Mouse (Mus musculus) adipocyte (in vitro differentiated cells): Measurements from ENCODE around the gene Timm13.

Source experiments
- DNase-seq: peaks from one replicate; pipeline ENCODE4 v3.0.0-alpha.2; 2016; ENCODE audit warnings: low spot score

Timm13 gene

DNA sequence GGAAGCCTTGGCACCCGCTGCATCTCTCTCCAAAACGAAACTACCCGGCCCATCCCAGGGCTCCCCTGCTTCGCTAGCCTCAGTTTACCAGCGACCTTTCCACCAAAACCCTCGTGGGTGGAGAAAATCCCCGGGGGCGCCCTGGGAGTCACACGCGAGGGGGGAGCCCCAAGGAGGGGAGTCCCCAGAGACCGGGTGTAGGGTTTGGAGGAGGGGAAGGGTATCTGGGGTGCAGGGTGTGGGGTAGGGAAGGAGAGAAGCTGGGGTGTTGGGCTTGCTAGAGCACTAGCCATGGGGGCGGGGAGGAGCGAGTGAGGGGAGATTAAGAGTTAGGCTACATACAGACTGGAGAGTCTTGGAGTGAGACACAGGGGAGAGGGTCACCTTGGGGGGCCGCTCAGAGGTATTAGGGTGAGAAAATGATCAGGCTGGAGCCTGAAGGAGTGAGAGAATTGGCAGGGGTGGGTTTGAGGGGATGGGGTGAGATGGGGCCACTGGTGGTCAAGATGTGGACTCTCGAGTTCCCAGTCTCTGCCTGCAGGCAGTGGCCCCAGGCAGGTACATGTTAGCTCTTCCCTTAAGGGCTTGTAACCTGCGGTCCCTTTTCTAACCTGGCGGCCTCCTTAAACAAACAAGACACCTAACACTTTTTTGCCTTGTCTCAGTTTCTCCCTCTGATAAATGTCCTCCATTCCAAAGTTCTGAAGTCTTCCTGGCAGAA is 32.1 kb upstream of the Timm13 start:
- DNase-seq, result no peak

DNA sequence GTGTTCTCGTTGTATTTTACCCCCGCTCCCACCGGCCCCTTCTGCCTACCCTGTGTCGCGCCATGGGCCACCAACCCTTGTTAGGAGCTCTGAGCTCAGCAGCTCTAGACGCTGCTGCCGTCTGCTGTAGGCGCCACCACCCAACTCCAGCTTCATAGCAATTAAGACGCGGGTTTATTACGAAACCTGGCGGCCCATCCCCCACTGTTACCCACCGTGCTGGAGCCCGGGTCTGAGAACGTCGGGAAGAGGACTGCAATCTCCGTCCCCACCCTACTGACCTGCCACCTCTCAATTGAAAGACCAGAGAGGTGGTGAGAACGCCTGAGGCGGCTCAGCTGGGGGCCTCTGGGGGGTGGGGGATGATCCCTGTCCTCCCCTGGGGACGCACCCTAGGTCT is 31.4 kb upstream of the Timm13 start:
- DNase-seq, result no peak

DNA sequence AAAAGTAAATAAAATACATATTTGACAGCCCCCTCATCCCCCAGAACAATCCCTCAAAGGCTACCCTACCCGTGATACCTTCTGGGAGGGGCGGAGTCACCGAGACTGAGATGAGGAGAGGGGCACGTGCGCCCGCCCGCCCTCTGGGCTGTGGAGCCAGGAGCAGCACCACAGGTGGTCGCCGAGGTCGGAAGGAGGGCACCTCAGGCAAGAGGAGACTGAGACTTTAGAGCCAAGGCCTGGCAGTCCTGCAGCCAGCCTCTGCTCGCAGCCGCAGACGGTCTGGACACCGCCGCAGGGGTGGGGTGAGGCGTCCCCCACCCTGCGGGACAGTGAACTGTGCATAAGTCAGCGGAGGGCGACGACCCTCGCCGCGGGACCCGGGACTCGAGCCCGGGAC is 30.9 kb upstream of the Timm13 start:
- no peak for DNase-seq

DNA sequence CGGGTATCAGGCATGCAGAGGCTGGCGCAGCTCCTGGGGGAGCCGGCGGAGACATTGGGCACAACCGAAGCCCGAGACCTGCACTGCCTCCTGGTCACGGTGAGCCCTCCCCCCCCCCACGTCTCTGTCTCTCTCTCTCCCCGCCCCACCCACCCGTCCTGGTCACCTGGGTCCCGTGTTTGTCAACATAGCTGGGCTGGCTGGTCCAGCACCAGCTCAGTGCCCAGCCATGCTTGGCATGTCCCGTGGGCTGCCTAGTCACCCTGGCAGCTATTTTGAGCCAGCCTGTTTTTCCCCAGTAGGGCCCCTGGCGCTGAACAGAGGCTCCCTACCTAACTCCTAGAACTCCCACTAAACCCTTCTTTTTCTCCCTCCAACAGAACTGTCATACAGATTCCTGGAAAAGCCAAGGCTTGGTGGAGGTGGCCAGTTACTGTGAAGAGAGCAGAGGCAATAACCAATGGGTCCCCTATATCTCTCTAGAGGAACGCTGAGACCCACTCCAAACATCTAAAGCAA is 30.4 kb upstream of the Timm13 start:
- DNase-seq, result peak; percentile 23

DNA sequence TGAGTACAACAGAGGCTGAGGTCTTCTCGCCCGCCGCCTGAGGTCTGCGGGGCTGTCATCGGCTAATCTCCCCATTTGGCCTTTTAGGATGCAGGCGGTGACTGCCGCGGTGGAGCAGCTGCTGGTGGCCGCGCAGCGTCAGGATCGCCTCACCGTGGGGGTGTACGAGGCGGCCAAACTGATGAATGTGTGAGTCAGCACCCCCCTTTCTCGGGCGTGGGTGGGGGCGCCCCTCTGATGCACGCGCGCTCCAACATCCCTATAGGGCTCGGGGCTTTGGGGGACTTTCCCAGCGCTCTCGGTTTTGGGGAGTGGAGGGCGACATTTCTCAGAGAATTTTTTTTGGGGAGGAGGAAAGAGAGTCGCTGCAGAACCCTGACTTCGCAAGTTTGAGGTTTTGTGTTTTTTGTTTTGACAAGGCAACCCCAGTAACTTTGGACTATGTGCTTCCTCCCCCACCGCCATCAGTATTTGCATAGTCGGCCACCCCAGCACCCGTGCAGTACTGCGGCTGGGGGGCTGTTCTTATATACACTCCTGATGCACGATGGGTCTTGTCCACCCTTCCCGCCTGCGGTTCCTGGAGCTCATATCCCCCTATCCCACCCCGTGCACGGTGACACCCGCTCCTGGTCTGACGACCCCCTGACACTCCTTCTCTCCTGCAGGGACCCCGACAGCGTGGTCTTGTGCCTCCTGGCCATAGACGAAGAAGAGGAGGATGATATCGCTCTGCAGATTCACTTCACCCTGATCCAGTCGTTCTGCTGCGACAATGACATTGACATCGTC is 29.8 kb upstream of the Timm13 start:
- no peak for DNase-seq

DNA sequence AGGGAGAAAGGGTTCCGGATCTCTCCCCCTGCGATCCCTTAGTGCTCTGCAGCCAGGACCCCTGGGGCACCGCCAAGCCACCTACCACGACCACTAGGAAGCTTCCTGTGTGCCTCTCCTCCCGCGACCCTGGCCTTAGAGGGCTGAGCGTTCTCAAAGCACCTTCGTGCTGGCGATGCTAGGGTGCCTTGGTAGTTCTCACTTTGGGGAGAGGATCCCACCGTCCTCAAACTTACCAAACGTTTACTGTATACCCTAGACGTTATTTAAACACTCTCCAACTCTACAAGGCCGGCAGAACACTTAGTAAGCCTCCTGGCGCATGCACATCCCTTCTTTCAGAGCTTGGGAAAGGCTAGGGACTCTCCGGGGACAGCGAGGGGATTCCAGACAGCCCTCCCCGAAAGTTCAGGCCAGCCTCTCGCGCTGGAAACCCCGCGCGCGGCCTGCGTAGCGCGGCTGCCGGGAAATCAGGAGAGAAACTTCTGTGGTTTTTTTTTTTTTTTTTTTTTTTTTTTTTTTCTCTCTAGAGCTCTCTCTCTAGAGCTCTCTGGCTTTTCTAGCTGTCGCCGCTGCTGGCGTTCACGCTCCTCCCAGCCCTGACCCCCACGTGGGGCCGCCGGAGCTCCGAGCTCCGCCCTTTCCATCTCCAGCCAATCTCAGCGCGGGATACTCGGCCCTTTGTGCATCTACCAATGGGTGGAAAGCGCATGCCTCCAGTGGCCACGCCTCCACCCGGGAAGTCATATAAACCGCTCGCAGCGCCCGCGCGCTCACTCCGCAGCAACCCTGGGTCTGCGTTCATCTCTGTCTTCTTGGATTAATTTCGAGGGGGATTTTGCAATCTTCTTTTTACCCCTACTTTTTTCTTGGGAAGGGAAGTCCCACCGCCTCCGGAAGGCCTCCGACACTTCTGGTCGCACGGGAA is 28.8 kb upstream of the Timm13 start, which contains the start of gene Gadd45b:
Gadd45b (plus strand) TSS at position 775 of the 928 bp plus-strand sequence.
- peak; percentile 98 for DNase-seq

DNA sequence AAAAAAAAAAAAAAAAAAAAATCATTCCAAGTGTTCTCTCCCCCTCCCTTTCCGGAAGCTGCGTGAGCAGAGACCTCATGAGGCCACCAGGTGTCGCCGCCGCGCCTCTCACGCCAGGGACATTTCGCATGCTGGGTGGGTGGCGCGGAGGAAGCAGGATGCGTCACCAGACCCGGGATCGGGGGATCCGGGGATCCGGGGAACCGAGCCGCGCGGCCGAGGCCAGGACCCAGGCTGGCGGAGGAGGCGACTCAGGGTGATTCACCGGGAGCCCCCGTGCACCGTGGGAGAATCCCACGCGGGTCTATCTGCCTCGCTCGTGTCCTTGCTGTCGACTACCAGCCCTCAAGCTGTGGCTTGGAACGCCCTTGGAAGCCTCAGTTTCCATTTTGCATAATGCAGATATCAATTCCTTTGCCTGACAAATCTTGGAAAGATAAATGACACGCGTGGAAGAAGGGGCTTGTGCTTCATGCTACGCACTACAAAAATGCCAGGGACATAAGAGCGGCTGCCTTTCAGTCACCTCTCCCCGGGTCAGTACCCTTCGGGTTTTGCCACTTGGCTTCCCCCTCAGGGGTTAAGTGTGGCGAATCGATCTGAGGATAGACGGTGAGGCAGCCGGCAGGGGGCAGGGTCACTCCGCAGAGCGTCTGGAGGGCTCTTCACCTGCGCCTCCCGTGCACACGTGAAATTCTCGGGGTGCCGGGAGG is 28.0 kb upstream of the Timm13 start:
- DNase-seq, result peak; percentile 85

DNA sequence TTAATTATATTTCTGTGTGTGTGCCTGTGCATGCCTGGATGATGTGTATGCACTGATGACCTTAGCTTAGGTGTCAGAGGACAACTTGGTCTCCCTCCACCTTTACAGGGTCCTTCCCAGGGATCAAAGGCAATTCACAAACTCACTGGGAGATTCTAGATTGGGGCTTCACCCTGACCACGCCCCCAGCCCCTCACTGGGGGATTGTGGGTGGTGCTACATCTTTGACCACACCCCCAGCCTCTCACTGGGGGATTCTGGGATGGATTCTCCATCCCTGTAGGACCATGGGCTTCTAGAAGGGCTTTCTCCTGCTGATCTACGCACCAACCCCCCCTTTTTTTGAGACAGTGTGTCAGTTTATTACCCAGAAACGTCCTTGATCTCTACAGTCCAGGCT is 24.7 kb upstream of the Timm13 start:
- no peak for DNase-seq

DNA sequence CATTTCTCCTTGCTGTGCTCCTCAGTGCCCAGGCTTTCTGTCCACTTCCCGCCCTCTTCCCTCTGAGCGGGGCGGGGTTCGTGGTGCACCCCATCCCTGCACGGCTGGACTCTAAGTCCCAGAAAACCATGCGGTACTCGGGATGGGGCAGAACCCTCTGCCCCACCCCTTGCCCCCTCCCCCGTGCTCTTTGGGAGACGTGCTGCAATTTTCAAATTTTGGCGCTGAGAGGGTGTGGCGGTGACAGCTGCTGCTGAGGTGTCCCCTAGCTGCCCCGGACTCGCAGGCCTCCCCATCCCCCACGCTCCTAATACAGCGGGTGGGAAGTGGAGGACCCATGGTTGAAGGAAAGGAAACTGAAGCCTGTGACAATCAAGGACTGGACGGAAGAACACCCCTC is 21.2 kb upstream of the Timm13 start:
- DNase-seq, result no peak

DNA sequence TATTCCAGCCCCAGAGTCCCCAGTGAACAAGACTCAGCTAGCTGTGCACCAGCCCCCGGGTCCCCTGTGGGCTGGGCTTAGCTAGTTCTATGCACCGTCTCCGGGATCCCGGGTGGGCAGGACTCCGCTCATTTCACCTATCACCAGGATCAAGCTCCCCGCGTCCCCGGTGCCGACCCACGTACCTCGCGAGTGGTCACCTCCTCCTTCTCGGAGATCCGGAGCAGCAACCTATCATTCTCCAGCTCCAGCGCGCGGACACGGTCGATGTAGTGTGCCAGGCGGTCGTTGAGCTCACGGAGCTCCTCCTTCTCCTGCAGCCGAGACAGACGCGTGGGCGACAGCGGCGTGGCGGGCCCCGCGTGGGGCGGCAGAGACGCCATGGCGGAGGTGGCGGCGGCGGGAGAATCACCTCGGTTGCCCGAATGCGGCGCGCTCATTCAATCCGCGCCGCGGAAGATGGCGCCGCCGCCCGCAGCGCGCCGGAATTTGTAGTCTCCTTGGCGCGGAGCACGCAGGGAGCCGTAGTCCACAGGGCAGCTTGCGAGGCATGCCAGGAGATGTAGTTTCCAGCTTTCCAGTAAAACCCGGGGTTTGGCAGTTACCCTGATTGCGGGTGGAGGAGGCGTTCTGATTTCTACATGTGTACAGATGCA is 17.1 kb upstream of the Timm13 start, which contains the start of gene Lmnb2:
Lmnb2 (minus strand) TSS at position 467 of the 656 bp plus-strand sequence.
- peak; percentile 73 for DNase-seq

DNA sequence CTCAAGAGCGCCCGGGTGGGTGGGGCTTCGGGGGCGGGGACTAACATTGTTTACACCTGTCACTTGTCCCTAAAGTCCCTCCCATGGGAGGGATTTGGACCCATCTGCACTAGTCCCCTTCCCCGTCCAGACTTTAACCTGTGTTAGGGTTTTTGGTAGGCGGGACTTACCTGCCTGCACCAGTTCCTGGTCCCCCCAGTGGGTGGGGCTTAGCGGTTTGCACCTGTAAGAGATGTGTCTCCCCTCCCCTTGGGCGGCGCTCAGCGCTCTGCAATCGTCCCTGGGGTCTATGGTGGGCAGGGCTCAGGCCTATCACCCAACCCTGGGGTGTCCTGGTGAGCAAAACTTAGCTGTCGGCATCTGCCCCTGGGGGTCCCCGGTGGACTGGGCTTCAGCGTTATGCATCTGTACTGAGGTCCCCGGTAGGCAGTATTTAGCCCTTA is 16.6 kb upstream of the Timm13 start:
- DNase-seq, result no peak

DNA sequence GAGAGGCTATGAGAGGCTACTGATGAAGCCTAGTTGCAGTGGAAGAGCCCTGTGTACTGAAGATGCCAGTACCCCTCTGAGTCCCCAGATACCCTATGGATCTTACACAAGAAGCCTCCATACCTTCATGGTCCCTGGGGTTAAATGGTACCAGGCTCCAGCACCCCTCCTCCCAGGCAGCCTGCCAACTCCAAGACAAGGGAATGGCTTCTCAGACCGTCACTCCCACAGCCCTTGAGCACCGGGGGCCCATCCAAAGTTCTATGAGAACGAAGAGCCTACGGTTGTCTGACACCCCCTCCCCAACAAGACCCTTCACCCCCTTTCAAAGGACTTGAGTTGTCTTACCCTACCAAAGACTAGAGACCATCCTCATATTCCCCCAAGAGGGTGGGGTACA is 15.0 kb upstream of the Timm13 start:
- no peak for DNase-seq

DNA sequence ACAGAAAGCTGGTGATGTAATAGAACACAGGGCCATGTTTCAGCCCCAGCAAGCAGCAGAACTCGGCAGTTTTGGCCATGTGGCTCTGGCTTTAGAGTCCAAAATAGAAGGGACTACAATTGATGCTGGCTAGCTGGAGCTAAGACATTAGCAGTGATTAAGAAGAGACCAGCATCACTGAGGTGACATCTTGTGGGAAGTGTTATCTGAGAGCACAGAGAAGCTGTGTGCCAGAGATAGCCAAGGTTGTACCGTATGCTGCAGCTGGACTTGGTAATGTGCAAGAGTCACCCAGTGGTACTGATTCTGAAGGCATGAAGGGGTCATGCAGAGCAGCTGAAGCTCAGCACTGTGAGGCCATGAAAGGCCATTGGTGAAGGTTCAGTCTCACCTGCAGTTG is 14.5 kb upstream of the Timm13 start:
- DNase-seq, result no peak

DNA sequence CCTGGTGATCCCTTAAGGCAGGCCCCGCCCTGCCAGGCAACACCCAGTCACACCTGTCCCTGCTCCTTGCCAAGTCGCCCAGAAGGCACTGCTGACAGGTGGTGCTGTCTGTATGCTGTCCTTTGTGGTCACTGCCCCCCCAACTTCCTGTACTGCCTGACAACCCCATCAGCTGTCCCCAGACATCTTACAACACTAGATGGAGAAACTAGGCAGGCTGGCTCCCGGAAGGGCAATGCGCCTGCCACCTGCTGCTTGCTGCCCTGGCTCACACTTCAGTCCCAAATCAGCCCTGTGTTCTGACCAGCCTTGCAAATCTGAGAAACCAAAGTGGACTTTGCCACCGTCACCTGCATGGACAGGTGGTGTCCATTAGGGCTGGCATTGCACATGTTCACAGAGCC is 13.5 kb upstream of the Timm13 start:
- no peak for DNase-seq

DNA sequence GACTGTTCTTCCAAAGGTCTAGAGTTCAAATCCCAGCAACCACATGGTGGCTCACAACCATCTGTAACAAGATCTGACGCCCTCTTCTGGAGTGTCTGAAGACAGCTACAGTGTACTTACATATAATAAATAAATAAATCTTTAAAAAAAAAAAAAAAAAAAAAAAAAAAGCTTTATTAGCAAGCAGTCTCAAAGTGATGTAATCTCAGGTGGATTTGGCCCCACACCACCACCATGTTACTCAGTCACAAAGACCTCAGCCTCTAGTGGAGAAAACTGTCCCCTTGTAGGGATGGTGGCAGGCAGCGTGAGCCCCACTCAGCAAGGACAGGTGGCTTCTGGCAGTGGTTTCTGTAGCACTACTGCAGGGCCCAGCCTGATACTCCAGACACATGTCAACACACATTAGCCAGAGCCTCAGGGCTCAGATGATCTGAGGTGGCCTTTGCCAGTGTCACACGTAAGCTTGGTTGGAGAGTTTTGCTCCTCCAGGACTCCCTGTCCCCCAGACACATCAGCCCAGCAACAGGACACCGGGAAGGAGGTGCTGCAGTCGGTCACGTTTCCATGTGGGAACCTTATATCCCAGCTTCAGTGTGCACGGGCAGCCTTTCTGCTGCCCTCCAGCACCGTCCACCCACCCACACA is 12.7 kb upstream of the Timm13 start:
- no peak for DNase-seq

DNA sequence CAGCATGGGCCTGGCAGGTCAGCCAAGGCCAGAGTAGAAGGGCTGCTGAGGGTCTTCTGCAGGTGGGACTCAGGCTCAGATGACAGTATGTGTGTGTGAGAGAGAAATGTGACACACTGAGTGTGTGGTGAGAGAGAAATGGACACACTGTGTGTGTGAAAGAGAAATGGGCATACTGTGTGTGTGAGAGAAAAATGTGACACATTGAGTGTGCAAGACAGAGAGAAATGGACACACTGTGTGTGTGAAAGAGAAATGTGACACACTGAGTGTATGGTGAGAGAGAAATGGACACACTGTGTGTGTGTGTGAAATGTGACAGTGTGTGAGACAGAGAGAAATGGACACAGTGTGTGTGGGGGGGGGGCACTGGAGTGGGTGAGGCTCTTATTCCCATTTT is 11.1 kb upstream of the Timm13 start:
- DNase-seq, result no peak

DNA sequence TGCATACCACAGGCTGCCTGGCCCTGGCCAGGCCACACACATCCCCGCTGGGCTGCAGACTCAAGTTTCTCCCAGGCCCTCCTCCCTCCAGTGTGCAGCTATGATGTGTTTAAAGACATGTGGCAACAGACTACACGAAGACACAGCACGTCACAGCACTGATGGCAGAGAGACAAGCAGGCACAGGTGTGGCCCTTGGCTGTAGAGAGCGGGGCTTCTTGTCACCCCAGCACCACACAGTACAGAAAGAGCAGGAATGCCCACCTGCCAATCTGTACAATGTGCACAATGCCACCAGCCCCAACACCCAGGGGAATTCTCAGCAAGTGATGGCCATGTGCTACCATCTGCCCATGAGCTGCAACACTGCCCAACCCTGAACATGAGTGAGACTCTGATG is 10.6 kb upstream of the Timm13 start:
- no peak for DNase-seq

DNA sequence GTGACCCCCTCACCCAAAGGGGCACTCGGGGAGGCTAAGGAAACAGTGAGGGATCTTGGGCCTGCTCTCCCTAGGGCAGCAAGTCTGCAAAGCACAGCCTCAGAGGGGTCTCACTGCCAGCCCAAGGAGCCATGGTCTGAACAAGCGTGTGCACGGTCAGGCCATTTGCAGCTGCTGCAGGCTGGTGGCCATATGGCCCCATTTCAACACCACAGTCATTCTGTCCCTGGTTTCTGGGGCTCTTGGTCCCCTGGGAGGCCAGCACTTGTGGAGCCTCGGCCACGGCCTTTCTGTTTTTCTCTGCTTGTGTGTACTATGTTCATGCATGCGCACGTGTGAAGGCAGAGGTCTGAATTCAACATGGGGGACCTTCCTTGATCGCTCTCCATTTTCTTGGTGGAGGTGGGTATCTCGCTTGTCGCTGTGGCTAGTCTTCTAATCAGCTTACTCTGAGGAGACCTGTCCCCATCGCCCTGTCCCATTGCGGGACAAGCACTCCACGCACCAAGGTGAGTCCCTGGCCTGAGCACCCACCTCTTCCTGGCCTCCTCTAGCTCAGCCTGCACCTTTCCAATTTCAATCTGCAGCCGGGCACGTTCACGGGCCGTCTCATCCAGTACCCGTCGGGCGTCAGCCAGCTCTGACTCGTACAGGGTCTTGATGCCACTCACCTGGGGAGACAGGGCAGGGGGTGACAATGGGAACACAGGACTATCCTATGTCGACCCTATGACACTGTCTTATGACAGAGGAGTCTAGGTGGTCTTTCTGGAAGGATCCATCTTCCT is 8.8 kb upstream of the Timm13 start:
- DNase-seq, result no peak

DNA sequence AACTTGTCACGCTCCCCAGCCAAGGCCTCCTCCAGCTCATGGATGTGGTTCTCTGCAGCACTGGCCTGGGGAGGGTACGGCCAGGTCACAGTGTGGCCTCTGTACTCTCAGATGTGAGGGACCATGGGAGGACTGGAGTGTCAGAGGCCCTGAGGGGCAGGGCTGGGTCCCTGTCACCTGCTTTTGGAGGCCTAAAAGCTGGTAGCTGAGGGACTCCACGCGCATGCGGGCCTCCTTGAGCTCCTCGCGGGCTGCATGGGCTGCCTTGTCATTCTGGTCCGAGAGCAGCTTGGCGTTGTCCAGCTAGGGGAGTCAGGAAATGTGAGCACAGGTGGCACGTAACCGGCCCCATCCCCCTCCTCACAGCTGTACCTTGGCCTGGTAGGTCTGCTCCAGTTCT is 3.9 kb upstream of the Timm13 start:
- no peak for DNase-seq
